Mouse (Mus musculus) cerebellum, adult 2 months (tissue): Measurements from ENCODE around the gene Wbp2nl. TPM values are rescaled to one million over a fixed set of nuclear protein-coding genes. Genes with fewer than 3 reads are reported as not detected.

ENCODE experiments used
- DNase-seq, 2 experiments: peaks; one replicate each; pipeline ENCODE4 v3.0.0; 2021
- H3K27ac ChIP-seq: fragments of 200-500 bp; 2 replicates; pipeline ENCODE4 v1.5.1; 2012; ENCODE audit warnings: low read length, control low read depth, inconsistent platforms; ENCODE audit not compliant: insufficient read depth
- H3K27me3 ChIP-seq: fragments of 200-500 bp; 2 replicates; pipeline ENCODE4 v1.6.1; 2012; ENCODE audit warnings: inconsistent platforms, mild to moderate bottlenecking, low read length, moderate library complexity; ENCODE audit not compliant: control insufficient read depth, insufficient read depth
- H3K4me1 ChIP-seq: fragments of 200-500 bp; 2 replicates; pipeline ENCODE4 v1.6.1; 2011; ENCODE audit warnings: low read length; ENCODE audit not compliant: control insufficient read depth, insufficient read depth
- H3K4me3 ChIP-seq: fragments of 200-500 bp; replicated peaks from 2 replicates; pipeline ENCODE3; 2011; ENCODE audit warnings: mild to moderate bottlenecking, low read depth, low read length, control low read depth; ENCODE audit not compliant: insufficient read depth
- CTCF ChIP-seq: fragments of 200-500 bp; IDR thresholded peaks from 2 replicates; pipeline ENCODE4 v1.5.1; 2011; ENCODE audit warnings: low read depth, mild to moderate bottlenecking, control low read depth, low read length, moderate library complexity, borderline replicate concordance; ENCODE audit not compliant: insufficient read depth
- POLR2A ChIP-seq: fragments of 200-500 bp; IDR thresholded peaks from 2 replicates; pipeline ENCODE4 v1.6.1; 2011; ENCODE audit warnings: low read length, control low read depth, borderline replicate concordance; ENCODE audit not compliant: insufficient read depth
- WGBS: fragments of 180-500 bp; shearing (Covaris S2); methylation state at CpG from one replicate; pipeline ENCODE4 v1.1.7; 2018; 5-methylcytosine and 5-hydroxymethylcytosine counted together
- polyA plus RNA-seq: library from polyadenylated mRNA; depleted of rRNA; stranded (reverse); fragments of >200 nt; gene quantifications from 2 replicates; pipeline ENCODE4 v1.2.3, GENCODE M21; 2012

Wbp2nl gene
- polyA plus RNA-seq, 1 experiment = not detected

- no peak for TF ChIP-seq CTCF
- TF ChIP-seq POLR2A = no peak
- H3K4me3 ChIP-seq = peak overlapping the region; percentile 69
- no peak overlapping the region for H3K27ac ChIP-seq
- H3K4me1 ChIP-seq = peaks cover 3% of the 10 kb centered on the region; the same call in 1 of the 2 replicates
- H3K27me3 ChIP-seq = no peaks in the 10 kb centered on the region
- no peak for DNase-seq
- WGBS = 45% methylated on average over 14 of the region's 14 CpGs
Observed at GRCm38 (mm10) chr15:82346580-82347302, 48.0 kb downstream of the Wbp2nl start.

- TF ChIP-seq CTCF (no peak), POLR2A (no peak)
- no peak for DNase-seq
- peaks cover 3% of the 10 kb centered on the region; the same call in 1 of the 2 replicates for H3K4me1 ChIP-seq
- H3K4me3 ChIP-seq = no peak overlapping the region
- WGBS = 74% methylated on average over 4 of the region's 4 CpGs
- H3K27me3 ChIP-seq = no peaks in the 10 kb centered on the region
- H3K27ac ChIP-seq = no peak overlapping the region
Observed at GRCm38 (mm10) chr15:82347303-82347676, 48.5 kb downstream of the Wbp2nl start.

GRCm38 (mm10) chr15:82347852-82348251 lies 49.1 kb downstream of the Wbp2nl start:
- Histone ChIP-seq H3K27ac (no peak overlapping the region), H3K4me3 (no peak overlapping the region), H3K4me1 (peaks cover 7% of the 10 kb centered on the region; the same call in 1 of the 2 replicates), H3K27me3 (no peaks in the 10 kb centered on the region)
- 86% methylated on average over 12 of the region's 12 CpGs for WGBS
- DNase-seq = no peak
- no peak for TF ChIP-seq CTCF
- TF ChIP-seq POLR2A = no peak

GRCm38 (mm10) chr15:82348258-82348998 lies 49.7 kb downstream of the Wbp2nl start:
- no peak overlapping the region for H3K4me3 ChIP-seq
- no peak overlapping the region for H3K27ac ChIP-seq
- peaks cover 7% of the 10 kb centered on the region; the same call in 1 of the 2 replicates for H3K4me1 ChIP-seq
- no peak for DNase-seq
- 86% methylated on average over 8 of the region's 8 CpGs for WGBS
- TF ChIP-seq POLR2A = no peak; the same call in 1 of the 2 replicates
- TF ChIP-seq CTCF = no peak
- no peaks in the 10 kb centered on the region for H3K27me3 ChIP-seq

GRCm38 (mm10) chr15:82348999-82349341 lies 50.2 kb downstream of the Wbp2nl start:
- no peak overlapping the region for H3K27ac ChIP-seq
- no peak for TF ChIP-seq CTCF
- no peak for TF ChIP-seq POLR2A
- peaks cover 7% of the 10 kb centered on the region; the same call in 1 of the 2 replicates for H3K4me1 ChIP-seq
- 67% methylated on average over 2 of the region's 2 CpGs for WGBS
- no peak overlapping the region for H3K4me3 ChIP-seq
- H3K27me3 ChIP-seq = no peaks in the 10 kb centered on the region
- DNase-seq = no peak

GRCm38 (mm10) chr15:82350349-82350748 lies 51.6 kb downstream of the Wbp2nl start:
- Histone ChIP-seq H3K4me1 (peaks cover 7% of the 10 kb centered on the region; the same call in 1 of the 2 replicates), H3K4me3 (no peak overlapping the region), H3K27me3 (no peaks in the 10 kb centered on the region), H3K27ac (no peak overlapping the region)
- DNase-seq = no peak
- 87% methylated on average over 4 of the region's 4 CpGs for WGBS
- no peak for TF ChIP-seq POLR2A
- TF ChIP-seq CTCF = no peak

- Histone ChIP-seq H3K27ac (no peak overlapping the region), H3K27me3 (no peaks in the 10 kb centered on the region), H3K4me3 (no peak overlapping the region), H3K4me1 (peaks cover 7% of the 10 kb centered on the region; the same call in 1 of the 2 replicates)
- 67% methylated on average over 3 of the region's 3 CpGs for WGBS
- DNase-seq = no peak
- TF ChIP-seq POLR2A = no peak
Observed at GRCm38 (mm10) chr15:82351480-82351879, 52.7 kb downstream of the Wbp2nl start.
